Mouse (Mus musculus) frontal cortex, postnatal 25 days (tissue): ENCODE results near the gene Naxd.
"Not testable (repeated sequence)": the region's sequence is repeated elsewhere in the genome, so short reads cannot be mapped to it uniquely, and the experiment has no call there.

ENCODE experiments used
- DNase-seq, 2 experiments: peaks; one replicate each; pipeline ENCODE4 v3.0.0; 2022; ENCODE audit warnings: low spot score in 2 of 2

Naxd gene

DNA sequence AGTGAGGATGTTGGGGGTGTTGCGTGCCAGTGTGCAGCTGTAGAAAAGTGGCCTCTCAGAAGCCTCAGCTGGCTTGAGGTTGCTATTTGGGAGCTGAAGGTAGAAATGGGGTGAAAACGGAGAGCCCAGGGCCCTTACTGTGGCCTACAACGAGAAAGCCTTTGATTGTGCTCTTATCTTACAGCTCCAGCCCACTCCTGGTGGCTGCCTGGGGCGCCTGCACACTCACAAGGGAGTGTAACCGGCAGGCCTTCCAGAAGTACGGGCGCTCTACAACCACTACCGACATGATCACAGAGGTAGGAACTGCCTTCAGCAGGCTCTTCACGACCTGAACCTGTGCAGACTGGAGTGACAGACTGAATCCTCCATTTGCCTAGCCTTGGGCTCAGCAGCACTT is 15.4 kb downstream of the Naxd start:
- DNase-seq, result no peak

DNA sequence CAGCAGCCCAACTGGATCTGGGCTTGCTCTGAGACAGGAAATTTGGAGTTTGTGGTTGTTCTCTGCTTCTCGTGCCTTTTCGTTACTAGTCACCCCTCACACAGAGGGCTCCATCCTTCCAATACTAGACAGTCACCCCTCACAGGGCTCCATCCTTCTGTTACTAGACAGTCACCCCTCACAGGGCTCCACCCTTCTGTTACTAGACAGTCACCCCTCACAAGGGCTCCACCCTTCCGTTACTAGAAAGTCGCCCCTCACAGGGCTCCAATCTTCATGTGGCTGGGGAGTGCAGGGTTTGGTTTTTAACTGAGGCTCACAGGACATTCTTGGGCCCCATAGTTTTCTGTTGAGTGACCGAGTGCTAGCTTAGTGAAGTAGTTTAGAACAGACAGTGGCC is 15.9 kb downstream of the Naxd start:
- no peak for DNase-seq

DNA sequence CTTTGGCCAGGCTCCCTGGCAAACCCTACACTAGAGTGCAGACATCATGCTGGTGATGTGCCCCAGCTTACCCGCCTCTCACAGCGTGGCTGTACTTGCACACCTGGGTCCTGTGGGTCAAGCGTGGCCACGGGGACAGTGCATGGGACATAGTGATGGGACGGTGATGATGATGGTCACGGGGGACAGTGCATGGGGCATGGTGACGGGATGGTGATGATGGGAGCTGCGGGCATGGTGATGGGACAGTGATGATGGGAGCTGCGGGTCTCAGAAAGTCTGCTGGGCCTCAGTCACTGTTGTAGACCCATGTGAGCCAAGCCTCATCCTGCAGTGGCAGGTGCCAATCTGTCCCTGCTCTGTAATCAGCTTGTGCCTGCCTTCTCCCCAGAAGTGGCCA is 19.0 kb downstream of the Naxd start:
- DNase-seq, result no peak

DNA sequence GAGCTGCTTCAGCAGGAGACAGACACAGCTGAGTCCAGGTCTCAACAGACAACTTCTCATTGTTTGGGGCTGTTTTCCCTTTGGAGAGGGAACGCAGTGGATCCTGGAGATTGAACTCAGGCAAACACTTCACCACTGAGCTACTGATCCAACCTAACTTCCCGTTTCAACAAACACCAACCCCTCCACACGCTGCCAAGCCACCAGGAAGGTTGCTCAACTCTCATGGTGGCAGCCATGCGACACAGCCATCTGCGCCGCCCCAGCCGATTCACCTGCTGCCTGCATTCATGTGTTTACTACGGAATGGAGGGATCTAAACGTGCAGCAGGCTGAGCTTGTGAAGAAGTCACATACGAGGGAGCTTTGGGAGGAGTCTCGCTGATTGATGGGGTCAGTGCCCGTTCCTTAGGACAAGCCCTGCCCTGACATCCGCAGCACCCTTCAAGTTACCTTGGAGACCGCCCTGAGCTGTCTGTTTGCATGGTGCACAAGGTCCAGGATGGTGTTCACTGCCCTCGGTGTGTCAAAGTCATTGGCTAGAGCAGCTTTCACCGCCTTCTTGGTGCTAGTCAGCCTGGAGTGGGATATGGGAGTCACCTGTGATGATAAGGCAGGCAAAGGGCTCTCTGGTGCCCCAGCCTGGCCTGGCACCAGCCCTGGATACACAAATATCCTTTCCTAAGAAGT is 20.2 kb downstream of the Naxd start:
- no peak for DNase-seq

DNA sequence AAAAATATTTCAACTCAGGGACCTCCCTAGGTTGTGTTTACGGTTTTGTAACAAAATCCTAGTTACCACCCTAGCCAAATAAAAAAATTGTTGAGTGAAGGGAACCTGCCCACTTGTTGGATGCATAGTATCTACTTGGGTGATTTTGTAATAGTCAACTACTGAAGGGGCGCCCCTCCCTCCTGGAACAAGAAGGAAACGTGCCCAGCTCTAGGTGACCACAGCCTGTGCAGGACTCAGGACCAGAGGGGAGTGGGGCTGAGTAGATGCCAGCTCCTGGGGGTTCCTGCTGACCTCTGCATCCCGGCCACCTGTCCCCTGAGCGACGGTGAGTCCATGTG is 20.7 kb downstream of the Naxd start:
- no peak for DNase-seq

DNA sequence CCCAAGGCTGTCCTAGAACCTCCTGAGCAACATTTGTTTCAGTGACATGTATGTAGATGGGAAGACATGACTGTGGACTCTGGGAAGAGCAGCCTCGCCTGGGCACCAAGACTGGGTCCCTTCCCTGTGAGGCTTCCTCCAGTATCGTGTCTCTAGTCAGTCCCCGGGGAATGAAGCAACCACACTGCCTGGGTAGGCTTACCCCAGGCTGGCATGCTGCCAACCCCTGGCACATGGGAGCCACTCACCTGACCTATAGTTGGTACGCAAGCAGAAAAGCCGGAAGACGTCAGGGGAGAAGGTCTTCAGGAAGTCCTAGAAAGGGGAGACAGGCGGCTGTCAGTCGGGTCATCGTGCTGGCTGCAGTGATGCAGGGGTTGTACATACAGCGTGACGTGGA is 21.4 kb downstream of the Naxd start:
- DNase-seq, result no peak

DNA sequence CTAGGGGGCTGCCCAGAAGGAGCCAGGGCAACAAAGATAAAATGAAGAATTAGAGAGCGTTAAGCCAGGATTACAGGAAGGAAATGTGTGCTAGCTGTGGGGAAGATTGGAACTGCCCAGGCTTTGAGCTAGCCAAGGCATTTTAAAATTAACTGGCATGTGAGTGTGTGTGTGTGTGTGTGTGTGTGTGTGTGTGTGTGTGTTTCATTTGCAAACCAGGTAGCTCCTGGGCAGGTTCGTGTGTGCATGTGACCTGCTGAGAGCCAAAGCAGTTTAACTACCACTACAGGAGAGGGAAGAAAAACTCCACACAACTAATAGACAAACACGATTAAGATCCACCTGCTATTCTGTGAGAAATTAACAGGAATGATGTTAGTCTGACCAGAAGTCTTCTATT is 26.0 kb downstream of the Naxd start:
- DNase-seq, result no peak

DNA sequence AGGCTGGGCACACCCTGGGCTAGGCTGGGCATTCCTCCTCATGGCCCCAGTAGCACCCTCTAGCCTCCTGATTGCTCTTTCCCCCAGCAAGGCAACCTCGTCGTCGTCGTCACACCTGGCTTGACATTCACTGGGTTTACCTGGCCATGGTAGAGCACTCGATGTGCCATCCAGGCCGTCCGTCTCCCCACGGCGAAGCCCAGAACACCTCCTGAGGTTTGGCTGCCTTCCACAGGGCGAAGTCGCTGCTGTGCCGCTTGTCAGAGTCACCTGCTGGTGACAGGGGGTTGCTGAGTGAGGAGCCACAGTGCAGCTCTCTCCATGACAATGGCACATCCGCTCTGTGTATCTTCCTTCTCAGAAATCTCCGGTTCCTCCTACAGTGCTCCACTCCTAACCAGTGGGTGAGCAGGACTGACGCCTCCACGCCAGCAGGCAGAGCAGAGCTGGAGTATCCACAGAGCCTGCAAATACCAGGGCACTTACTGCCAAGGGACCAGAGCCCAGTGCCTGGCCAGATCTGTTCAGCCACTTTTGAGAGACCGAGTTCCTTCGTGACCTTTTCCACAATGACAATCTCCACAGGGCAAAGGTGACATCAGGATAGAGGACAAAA is 33.0 kb downstream of the Naxd start:
- no peak for DNase-seq

DNA sequence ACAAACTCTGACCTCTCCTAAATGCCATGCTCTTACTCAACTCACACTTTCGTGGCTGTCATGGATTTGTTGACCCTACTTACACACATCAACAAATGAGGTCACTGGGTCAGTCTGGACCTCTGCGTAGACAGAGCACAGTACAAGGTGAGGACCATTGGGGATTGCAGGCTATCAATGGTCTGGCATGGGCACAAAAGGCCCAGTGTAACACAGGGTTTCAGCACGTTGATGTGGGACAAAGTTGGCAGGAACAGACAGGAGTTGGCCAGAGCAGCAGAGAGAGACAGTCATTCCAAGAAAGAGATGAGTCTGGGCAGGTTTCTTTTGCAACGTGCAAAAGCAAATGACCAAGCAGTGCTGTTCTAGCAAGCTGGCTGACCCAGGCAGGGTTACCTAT is 33.5 kb downstream of the Naxd start:
- no peak for DNase-seq

DNA sequence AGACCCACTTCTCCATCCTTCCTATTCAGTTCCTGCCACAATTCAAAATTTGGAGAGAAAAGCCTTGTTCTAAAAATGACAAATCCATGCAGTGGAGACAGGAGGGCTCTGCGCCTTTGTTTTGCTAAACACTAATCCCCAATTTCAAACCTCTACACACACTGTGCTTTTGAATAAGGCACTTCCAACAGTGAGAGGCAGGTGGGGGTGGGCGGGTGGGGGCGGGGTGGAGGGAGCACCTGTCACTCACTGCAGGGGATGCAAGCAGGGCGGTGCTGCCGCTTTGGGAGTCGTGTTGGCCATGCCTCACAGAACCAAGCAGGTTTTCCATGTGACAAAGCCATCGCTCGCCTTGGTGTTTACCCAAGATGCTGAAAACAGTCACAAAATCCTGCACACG is 37.2 kb downstream of the Naxd start:
- no peak for DNase-seq

DNA sequence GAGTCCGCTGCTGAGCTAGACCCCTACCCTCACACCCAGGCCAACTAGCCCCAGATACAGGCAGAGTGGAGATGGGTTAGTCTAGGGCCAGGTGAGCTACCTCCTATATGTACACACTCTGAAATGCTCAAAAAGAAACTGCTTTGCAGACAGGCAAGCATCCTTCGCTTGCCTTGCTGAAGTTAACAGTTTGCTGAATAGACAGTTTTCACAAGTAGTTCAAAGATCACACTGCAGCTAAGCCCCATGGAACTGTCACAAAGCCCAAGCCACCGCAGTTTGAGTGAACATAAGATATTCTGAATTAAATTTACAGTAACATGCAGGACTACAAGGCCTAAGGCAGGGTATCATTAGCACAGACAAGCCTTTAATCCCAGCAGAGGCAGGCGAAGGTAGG is 41.7 kb downstream of the Naxd start:
- no peak for DNase-seq

DNA sequence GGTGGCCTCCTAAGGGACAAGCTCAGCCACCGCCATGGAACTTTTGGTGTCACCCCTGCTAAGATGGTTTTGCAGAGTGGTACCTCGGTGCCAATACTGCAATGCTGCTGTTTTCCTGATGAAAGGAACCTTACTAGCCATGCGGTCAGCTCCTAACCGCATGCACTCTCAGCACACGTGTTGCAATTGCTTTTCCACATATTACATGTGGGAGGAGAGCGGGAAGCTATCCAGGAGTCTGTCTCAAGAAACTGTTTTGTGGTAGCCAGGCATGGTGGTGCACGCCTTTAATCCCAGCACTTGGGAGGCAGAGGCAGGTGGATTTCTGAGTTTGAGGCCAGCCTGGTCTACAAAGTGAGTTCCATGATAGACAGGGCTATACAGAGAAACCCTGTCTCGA is 42.9 kb downstream of the Naxd start:
- DNase-seq, result no peak

DNA sequence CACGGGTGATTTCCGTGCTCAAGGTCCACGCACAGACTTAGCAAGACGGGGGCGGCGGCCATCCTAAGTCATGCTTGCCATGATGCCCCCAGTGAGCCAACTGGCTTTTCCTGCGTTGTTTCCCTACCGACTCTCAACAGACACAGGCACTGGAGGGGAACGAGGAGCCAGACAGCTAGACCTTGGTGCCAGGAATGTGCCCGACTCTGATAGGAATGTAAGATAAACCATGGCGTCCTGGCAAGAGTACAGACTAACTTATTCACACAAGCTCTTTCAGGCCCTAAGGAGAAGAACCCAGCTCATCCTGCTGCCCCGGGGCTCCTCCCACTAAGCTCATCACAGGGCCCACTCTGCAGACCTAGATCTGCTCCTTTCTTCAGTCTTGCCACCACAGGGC is 44.7 kb downstream of the Naxd start:
- no peak for DNase-seq

DNA sequence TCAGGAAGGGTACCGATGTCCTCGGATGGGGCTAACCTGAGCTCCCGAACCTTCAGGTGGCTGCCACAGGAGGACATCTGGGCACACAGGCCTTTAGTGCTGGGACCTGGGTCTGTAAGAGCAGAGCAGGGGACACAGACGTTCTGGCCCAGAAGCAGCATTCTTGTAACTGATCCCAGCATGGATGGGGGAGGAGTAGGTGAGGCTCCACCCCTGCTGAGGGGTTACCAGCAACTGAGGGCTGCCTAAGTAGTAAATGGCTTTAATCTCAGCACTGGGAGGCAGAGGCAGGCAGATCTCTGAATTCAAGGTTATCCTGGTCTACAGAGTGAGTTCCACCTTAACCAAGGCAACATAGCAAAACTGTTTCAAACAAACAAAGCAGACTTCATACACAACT is 45.6 kb downstream of the Naxd start:
- no peak for DNase-seq

DNA sequence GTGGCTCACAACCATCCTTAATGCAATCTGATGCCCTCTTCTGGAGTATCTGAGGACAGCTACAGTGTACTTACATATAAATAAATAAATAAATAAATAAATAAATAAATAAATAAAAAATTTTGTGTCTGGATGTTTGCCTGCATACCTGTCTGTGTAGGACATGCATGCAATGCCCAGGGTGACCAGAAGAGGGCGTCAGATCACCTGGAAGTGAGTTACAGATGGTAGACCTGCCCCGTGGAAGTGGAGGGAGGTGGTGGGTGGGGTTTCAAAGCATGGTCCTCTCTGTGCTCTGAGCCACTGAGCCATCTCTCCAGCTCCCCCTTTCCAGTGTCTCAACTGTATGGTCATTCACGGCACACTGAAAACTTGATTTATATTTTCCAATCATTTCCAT is 47.1 kb downstream of the Naxd start:
- DNase-seq, result peak; percentile 28 to 35

DNA sequence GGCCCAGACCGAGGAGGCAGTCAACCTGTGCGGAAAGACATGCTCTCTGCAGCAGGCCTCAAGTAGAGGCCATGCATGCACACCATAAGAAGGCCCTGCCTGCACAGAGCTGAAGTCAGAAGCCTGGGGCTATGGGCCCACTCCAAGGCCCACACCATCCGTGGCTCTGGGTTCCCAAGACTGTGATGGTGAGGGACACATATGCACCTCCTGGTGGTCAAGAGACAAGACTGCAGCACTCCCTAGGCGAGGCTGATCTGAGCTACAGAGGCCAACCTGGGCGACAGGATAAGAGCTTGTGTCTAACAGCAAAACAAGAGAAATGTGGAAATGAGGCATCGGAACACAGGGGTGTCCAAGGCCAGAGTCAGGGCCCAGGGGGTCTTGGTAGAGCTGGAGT is 49.8 kb downstream of the Naxd start:
- DNase-seq, result no peak

DNA sequence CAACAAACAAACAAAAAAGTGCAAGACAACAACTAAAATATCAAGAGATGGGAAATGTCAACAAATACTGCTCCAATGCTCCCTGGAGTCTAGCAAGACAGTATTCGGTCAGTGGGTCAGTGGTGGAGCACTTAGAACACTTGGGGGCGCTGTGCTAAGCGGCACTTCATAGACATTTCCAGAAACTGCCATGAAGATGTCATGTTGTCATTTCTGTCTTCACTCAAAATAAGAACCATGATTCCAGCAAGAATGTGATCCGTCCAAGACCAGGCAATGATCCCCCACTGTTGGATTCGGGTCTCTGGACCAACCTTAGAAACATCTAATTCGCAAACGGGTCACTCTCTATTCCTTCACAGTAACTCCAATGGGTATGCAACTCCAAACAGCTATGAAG is 52.4 kb downstream of the Naxd start:
- DNase-seq, result no peak

DNA sequence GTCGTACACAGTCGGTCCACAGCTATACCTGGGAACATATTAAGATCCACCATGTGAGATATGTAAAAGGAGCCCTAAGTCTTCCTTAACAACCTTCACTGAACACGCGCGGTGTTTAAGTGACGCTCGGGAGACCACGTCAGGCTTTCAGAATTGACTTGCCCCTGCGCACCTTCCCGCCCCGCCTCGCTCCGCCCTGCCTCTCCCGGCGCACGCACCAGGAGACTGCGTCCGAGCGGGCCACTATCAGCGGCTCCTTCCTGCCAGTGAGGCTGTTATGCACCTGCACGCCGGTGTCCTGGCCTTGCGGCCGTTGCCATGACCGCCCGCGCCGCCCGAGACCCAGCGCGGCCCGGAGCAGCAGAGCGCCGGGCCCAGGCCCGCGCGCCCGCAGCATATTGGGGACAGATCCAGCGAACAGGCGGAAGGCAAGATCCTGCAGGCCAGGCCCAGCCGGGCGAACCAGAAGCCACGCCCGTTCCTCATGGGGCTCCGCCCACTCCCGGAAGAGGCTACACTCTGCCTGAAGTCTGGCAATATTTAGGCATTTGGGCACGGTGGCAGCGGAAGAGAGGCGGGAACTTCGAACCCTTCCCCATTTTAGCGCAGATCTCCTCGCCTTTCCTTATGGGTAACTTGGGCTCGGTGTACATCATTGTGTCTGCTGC is 53.1 kb downstream of the Naxd start, which contains the start of gene Cars2:
Cars2 (minus strand) TSS at position 503 of the 668 bp plus-strand sequence.
- peak; percentile 72 to 80 for DNase-seq

DNA sequence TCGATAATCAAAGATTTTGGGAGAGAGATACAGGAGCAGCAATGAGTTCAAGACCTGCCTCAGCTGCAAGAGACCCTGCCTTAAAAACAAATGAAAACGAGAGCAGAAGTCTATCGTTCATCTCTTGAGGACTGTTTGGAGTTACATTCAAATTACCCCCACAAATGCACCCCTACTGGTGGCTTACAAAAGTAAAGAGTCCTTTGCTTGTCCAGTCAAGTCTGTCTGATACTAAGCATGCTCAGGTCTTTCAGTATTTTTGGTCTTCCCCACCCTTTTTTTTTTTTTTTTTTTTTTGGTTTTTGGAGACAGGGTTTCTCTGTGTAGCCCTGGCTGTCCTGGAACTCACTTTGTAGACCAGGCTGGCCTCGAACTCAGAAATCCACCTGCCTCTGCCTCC is 54.2 kb downstream of the Naxd start:
- not testable (repeated sequence) for DNase-seq

DNA sequence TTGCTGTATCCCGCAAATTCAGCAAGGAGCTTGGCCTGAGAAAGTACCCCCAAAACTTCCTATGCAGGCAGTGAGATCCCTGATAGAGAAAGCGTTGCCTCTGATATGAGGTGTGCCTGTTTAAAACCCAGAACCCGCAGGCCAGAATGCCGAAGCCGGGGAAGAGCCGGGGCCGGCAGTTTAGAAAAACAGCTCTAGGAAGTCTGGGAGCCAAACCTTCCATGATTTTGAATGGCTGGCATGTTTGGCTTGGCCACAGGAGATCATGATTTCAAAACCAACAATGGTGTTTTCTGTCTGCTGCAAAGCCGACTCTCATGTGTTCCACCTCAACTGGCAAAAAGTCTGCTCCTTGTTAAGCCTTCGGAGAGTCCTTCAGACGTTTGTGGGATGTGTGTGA is 55.1 kb downstream of the Naxd start:
- DNase-seq, result no peak

DNA sequence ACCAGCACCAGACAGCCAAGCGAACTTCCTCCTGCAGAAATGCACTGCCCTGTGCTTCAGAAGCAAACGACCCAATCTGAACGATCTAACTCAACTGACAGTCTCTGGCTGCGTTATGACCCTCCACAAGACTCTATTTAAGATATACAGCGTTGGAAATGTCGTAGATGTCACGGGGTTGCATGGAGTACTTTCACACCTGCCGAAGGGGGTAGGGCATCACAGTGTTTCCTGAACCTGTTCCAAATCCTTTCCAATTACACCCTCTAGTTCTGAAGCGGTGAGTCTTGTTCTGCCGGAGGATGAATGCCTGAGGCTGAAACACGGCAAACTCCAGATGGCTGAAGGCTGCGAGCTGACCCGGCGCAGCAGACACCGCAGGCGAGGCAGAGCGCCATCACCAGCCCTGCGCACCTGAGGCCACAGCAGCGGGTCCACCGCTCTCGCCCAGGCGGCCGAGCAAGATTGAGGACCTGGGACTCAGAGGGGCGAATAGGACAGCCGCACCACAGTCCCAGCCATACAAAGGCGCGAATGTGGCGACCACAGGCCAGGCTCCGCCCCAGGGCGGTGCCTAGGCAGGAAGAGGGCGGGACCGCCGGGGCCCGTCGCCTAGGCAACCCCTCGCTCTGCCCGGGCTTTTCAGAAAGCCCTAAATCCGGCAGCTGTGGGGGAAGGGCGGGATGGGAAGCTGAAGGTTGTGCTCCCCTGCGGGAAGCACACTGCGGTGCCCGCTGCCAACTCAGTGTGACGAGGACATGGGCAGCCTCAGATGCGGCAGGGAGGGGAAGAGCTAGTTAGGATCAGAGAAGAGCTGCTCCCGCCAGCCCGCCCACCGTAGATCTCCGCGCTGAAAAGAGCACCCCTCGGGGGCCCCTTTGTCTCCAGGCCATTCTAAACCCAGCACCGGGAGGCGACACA is 57.8 kb downstream of the Naxd start, which contains the start of gene Ing1:
Ing1 (plus strand) TSS at position 773 of the 921 bp plus-strand sequence.
- peak; percentile 87 to 89 for DNase-seq
